Mouse (Mus musculus): ENCODE data around the gene Fam184b. TPM values are rescaled to one million over a fixed set of nuclear protein-coding genes. Genes with fewer than 3 reads are reported as not detected.
A peak's percentile ranks its signal among the peaks of the same experiment; 100 is the strongest.
"Not testable (repeated sequence)": the region's sequence is repeated elsewhere in the genome, so short reads cannot be mapped to it uniquely, and the experiment has no call there.

Fam184b gene
- total RNA-seq (2014; fragmentation: Nextera tagmentation) (not detected in 2 replicates), total RNA-seq (2017) (not detected in 2 replicates)

DNA sequence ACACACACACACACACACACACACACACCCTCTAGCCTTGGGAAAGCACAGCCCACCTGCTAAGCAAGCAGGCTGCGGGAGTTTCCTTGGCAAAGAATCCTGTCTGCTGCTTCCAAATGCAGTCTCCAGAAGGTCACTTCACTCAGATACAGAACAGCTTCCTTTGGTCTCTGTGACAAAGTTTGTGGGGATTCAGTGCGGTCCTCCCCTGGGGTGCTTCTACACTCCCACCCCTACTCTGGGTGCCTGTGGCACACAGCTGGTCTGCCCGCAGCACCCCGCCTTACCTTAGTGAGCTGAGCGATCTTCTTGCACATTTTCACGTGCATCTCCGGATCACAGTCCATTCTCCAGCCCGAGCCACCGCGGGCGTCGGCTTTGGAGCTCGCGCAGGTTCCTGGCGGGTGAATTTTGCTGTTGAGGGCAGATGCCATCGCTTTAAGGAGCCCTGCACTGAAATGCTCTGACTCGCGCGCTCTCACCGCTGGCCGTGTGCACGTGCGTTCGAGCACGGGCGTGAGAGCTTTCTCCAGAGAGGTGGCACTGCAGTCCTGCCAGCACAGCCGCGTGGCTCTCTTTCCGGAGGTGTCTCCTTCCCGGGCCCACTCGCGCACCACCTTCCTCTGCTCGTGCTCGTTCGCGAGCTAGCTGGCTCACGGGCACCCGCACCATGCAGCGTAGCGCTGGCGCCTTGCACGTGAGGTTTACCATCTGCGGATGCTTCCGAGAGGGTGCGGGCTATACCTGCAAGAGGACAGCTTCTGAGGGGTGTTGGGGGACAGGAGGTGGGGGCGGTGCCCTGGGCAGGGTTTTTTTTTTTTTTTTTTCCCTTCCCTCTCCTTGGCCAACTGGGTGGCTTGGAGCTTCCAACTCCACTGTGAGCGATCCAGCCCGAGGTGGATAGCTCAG, at the start of gene Fam184b:
Gene Fam184b, minus strand, starts transcription at position 809 of the 909 bp plus-strand sequence.
- ATAC-seq (replicated peaks; ENCODE audit: low FRiP score, low TSS enrichment, poor library complexity, severe bottlenecking) = peak; percentile 52

DNA sequence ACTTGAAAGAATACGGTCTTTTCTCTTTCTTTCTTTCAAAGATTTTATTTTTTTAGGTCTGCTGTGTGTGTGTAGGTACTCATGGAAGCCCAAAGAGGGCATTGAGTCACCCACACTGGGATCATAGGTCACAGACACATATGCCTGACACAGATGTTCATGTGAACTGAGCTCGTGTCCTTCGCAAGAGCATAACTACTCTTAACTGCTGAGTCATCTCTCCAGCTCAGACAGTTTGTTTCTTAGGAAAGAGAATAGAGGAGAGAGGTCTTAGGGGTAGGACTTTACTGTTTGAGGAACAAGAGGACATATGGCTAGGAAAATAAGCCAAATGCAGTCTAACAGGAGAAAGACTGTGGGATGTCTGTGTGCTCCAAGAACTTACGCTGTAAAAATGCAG, 49.7 kb upstream of the Fam184b start:
- ATAC-seq (replicated peaks; ENCODE audit: low FRiP score, low TSS enrichment, poor library complexity, severe bottlenecking) = no peak

DNA sequence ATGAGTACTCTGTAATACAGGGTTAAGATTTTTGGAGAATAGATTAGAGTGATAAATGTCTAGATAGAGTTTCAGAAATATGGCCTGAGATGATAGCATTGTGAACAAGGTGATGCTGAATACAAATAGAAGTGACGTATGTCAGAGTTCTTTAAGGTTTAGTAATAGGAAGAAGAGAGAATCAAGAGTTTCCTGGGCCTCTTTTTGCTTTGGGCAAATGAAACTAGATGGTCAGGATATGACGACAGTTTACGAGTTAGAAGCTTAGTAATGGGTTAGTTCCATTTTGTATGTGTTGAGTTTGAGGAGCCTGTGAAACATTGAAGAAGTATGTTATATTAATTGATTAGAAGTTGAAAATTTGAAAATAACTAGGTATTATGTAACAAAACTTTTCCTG, 46.8 kb upstream of the Fam184b start:
- no peak for ATAC-seq (replicated peaks; ENCODE audit: low FRiP score, low TSS enrichment, poor library complexity, severe bottlenecking)

DNA sequence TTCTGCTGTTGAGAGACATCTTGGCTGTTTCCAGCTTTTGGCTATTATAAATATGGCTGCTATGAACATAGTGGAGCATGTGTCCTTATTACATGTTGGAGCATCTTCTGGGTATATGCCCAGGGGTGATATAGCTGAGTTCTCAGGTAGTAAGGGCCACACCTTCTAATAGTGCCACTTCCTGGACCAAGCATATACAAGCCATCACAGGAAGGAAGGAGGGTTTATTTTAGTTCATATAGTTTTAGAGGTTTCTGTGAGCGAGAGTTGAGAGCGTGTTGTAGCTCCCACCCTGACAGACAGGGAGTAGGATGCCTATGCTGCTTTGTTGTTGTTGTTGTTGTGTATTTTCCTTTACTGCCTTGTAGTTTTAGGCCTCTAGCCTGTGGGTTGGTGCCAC, 45.8 kb upstream of the Fam184b start:
- no peak for ATAC-seq (replicated peaks; ENCODE audit: low FRiP score, low TSS enrichment, poor library complexity, severe bottlenecking)

DNA sequence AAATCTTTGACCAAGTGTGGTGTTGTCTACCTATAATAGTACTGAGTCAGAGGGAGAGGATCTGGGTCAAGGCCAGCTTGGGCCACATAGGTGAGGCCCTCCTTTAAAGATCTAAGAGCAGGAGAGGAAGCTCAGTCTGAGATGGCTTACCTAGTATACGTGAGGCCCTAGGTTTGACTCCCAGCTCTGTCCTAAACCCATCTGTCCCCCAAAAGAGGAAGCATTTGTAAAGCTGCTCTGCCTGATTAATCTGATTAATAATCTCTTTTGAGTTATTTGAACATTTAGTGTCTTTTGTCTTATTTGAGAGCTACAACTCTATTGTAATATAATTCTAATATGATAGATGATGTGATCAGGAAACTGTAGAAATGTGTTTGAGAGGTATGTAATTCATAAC, 44.0 kb upstream of the Fam184b start:
- ATAC-seq (replicated peaks; ENCODE audit: low FRiP score, low TSS enrichment, poor library complexity, severe bottlenecking) = no peak

GRCm38 (mm10) chr5:45679955-45680354, 40.5 kb upstream of the Fam184b start:
- no peak for ATAC-seq (replicated peaks; ENCODE audit: low FRiP score, low TSS enrichment, poor library complexity, severe bottlenecking)

- no peak for ATAC-seq (replicated peaks; ENCODE audit: low FRiP score, low TSS enrichment, poor library complexity, severe bottlenecking)
Observed at GRCm38 (mm10) chr5:45677639-45678038, 38.2 kb upstream of the Fam184b start.

DNA sequence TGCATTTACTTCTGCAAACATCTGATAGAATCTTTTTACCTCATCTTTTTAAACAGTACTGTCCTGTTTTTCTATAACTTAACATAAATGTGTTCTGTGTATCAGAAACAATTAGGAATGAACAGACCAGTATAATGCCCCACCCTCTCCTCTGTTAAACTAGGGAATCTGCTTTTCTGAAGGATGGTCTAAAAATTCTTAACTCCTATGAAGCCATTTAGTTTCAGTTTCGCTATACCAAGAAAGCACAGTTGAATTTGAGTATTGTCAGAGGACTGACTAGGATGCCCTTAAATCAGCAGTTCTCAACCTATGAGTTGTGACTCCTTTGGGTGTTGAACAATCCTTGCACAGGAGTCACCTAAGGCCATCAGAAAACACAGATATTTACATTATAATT, 35.6 kb upstream of the Fam184b start:
- ATAC-seq (replicated peaks; ENCODE audit: low FRiP score, low TSS enrichment, poor library complexity, severe bottlenecking) = no peak

DNA sequence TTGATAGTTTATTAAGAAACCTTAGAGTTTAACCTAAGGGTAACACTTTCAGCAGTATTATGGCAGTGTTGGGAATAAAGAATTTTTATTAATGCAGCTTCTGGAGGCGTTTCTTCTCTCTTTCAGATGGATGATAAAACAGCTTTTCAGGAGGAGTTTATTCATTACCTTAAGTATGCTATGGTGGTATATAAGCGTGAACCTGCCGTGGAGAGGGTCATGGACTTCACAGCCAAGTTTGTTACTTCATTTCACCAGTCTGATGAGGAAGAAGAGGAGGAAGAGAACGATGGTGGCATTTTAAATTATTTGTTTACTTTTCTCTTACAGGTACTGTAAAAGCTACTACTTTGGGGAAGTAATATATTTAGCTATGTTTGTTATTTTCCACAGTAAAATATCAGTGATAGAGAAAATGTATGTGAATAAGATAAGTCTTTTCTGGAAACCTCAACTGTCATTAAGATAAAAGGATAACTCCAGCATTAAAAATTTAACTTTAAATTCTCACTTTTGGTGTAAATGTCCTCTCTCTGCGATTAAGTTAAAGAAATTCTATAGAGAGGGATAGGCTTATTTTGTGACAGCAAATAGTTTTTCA, 31.6 kb upstream of the Fam184b start:
- no peak for ATAC-seq (replicated peaks; ENCODE audit: low FRiP score, low TSS enrichment, poor library complexity, severe bottlenecking)

DNA sequence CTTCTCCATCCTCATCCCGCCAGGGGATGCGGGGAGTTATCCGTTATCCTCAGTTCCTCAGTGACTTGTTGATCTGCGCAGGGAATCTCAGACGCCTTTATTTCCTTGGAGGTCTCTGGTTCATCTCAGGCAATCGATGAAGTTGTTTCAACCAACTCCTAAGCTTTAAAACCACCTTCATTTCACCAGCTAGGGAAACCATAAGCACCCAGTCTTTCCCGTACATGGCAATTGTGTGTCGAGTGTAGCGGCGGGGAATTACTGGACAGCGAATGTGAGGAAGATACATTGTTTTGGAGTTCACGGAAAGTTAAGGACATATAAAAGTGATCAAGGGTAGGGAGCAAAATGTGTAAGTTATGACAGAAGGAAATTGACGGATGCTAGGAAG, 30.9 kb upstream of the Fam184b start:
- no peak for ATAC-seq (replicated peaks; ENCODE audit: low FRiP score, low TSS enrichment, poor library complexity, severe bottlenecking)

DNA sequence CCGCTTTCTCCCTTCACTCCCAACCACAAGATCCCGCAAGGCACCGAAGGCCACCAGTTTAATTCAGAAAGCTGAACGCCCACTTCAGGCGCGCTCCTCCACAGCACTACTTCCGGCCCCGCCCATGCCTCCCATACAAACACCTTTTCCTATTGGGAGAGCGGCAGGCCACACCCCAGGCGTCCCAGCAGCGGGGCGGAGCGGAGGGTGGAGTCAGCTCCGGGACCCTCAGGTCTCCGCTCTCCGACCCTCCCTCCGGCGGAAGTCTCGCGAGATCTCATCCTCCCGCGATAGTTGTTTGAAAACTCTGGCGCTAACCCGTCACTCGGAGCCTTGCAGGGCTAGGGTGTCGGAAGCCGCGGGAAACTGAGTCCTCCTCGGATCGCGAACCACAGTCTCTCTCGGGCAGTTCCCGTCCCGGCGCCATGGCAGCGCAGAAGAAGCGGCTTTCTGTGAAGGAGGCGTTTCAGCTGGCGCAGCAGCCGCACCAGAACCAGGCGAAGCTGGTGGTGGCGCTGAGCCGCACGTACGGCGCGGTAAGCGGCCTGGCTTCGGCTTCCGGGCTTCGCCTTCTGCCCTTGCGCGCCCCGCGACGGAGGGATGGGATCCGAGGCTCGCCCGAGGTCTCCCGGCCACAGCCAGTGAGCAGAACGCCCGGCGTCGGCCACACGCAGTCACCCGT, 30.3 kb upstream of the Fam184b start, which contains the start of gene Ncapg:
Gene Ncapg, plus strand, starts transcription at position 322 of the 682 bp plus-strand sequence.
- peak; percentile 99 for ATAC-seq (replicated peaks; ENCODE audit: low FRiP score, low TSS enrichment, poor library complexity, severe bottlenecking)

DNA sequence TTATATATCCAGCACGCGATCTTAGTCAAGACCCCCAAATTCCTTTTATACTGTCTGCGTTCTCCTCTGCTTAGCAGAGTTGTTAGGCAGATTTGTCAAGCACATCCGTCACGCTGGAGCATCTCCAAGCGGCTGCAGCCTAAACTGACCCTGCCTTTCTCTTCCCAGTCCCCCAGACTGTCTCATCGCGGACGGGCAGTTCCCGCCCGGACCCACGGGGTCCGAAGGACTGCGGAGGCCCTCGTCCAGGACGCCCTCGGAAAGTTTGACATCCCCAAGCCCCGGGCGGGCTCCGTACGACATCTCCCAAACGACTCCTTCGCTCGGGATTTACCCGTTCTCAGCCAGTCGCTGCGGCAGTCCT, 29.8 kb upstream of the Fam184b start:
- no peak for ATAC-seq (replicated peaks; ENCODE audit: low FRiP score, low TSS enrichment, poor library complexity, severe bottlenecking)

- peak; percentile 30; the same call in 1 of the 2 replicates for ATAC-seq (replicated peaks; ENCODE audit: low FRiP score, low TSS enrichment, poor library complexity, severe bottlenecking)
Observed at GRCm38 (mm10) chr5:45668831-45669230, 29.4 kb upstream of the Fam184b start.

DNA sequence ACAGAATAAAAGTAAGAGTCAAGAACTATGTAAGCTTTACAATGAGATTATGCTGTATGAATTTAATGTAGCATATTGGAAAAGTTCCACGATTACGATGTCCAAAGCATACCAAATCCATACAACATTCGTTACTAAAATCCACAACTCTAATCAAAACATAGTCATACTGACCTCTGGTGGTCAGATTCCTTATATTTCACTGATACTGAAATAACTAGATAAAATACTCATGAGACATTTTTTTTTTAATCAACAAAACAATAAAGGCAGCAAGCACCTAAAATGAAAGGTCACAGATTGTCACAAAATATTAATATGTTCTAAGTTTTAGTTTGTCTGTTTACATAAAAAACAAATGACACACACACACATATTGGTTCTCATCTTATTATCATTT, 28.9 kb upstream of the Fam184b start:
- ATAC-seq (replicated peaks; ENCODE audit: low FRiP score, low TSS enrichment, poor library complexity, severe bottlenecking) = peak; percentile 42; the same call in 1 of the 2 replicates

GRCm38 (mm10) chr5:45658406-45658805, 19.0 kb upstream of the Fam184b start:
- not testable (repeated sequence) for ATAC-seq (replicated peaks; ENCODE audit: low FRiP score, low TSS enrichment, poor library complexity, severe bottlenecking)

DNA sequence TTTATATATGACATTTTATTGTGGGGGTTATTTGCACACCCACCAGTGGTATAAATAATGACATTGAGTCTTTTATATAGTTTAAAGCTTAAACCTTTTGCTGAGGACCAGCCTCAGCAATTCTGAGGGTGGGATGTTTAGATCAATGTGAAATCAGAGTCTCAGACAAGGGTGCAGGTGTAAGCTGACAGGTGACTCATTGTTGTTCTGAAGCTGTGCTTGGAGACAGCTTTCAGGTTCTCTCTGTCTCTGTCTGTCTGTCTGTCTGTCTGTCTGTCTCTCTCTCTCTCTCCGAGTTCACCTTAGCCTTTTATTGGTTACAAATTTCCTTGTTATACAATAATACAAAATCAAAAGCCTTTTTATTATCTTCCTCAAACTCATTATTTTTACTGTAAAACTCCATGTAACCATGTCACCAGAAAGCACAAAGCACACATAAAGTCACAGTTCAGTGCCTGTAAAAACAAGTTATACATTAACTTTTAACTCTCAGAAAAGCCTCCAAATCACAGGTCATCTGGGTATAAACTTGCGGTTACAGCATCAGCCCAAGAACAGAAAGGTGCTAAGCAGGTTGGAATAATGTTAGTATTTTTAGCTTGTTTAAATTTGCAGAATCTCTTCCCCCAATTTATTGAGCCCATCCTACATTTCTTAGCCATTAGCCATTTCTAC, 11.8 kb upstream of the Fam184b start:
- ATAC-seq (replicated peaks; ENCODE audit: low FRiP score, low TSS enrichment, poor library complexity, severe bottlenecking) = no peak

DNA sequence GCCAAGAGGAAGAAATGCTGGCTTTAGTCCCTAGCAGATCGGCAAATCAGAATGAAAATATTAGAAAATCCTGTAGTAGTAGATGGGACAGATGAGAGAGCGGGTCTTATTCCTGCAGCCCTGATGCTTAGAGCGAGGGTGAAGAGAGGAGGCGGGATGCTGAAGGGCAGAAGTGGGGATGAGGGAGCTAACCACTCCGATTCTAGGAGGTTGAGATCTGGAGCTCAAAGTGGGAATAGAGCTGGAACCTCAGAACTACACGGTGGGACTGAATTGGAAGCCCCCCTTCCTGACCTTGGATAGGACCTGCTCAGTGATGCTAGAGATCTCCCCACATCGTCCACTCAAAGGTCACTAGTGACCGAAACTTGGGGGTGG, 290 bp upstream of the Fam184b start:
- ATAC-seq (replicated peaks; ENCODE audit: low FRiP score, low TSS enrichment, poor library complexity, severe bottlenecking) = no peak

DNA sequence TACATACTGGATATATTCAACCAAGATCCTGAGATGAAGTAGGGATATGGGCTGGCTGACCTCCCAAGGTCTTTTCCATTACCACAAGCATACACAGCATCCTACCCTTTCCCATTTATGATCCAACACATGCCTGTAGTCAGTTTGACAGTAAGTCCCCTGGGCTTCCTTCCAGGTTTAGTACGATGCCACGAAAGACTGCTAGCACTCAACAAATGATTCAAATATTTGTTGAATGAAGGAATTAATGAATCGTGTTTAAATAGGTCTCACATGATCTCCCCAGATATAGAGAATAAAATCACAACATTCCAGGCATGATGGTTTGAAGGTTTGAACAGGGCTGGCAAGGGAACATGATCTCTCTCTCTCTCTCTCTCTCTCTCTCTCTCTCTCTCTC, 1.0 kb downstream of the Fam184b start:
- ATAC-seq (replicated peaks; ENCODE audit: low FRiP score, low TSS enrichment, poor library complexity, severe bottlenecking) = no peak

- no peak for ATAC-seq (replicated peaks; ENCODE audit: low FRiP score, low TSS enrichment, poor library complexity, severe bottlenecking)
Observed at GRCm38 (mm10) chr5:45629470-45629869, 9.9 kb downstream of the Fam184b start.

DNA sequence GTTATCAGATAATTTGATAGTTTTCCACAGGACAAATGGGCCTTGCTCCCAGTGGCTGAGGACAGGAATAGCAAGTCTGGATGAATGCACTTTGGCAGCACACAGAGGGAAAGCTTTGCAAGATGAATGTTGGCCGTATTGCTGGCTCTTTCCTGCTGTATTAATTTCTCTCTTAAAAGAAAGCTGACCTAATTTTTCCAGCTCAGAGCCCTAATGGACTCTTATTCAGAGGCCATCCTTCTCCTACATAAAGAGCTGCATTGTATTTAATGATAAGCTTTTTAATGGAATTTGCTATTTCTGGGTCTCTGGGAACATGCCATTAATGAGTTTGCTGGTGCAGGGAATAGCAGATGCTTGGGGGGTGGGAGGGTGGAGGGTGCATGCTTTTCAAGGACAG, 11.6 kb downstream of the Fam184b start:
- no peak for ATAC-seq (replicated peaks; ENCODE audit: low FRiP score, low TSS enrichment, poor library complexity, severe bottlenecking)
